Mouse (Mus musculus): Measurements from ENCODE around the gene Tardbp. TPM values are rescaled to one million over a fixed set of nuclear protein-coding genes. Genes with fewer than 3 reads are reported as not detected.

Gene Tardbp
- total RNA-seq, 1 experiment: 259 TPM

DNA sequence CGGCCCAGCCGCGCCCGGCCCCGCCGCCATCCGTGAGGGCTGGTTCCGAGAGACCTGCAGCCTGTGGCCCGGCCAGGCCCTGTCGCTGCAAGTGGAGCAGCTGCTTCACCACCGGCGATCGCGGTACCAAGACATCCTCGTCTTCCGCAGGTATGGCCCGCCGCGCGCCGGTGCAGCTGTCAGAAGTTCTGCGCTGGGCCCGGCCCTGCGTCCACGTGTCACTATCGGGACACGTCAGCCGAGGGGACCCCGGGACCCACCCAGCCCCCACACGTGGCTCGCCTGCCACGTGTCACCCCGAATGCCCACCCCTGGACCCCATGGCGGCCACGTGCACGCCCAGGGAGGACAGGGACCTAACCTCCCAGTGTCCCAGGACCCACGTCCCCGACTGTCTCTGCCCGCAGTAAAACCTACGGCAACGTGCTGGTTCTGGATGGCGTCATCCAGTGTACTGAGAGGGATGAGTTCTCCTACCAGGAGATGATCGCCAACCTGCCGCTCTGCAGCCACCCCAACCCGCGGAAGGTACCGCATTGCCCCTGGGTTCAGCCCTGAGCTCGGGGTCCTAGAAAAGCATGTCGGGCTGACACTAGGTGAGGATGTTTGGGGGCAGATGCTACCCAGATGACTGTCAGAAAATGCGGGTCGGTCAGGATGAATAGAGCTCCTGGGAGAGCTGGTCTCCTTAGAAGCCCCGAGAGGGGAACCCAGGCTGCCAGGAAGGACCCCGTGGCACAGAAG lies 35.0 kb downstream of the Tardbp start:
- TF ChIP-seq HCFC1 (IDR thresholded peaks at IDR 0.05; ENCODE audit: borderline replicate concordance, insufficient read depth, low read length) (no peak), CHD2 (IDR thresholded peaks at IDR 0.05; ENCODE audit: low read depth, low read length) (no peak), ZC3H11A (IDR thresholded peaks at IDR 0.05; ENCODE audit: borderline replicate concordance, low read depth, low read length) (no peak), MAFK (IDR thresholded peaks at IDR 0.05; ENCODE audit: insufficient read depth, low read depth, low read length) (no peak), ZNF384 (IDR thresholded peaks at IDR 0.05; ENCODE audit: low read depth, low read length) (no peak)
- peak overlapping the region; percentile 24 for H3K27ac ChIP-seq (ENCODE audit: insufficient read depth, low read depth, low read length, poor library complexity, severe bottlenecking)
- peak overlapping the region; percentile 86 for H3K9ac ChIP-seq (ENCODE audit: insufficient read depth, low read depth, low read length, poor library complexity, severe bottlenecking)
- no peaks in the 10 kb centered on the region for H3K9me3 ChIP-seq (ENCODE audit: control insufficient read depth, insufficient read depth, low read depth, low read length)
- in situ Hi-C loops (cut with MboI; ENCODE audit: low sequenced_read_pairs in 2 of 2, unreplicated experiment in 2 of 2): no loop called here
- H3K4me3 ChIP-seq (ENCODE audit: insufficient read depth in 1 of 2, low read depth in 1 of 2, low read length in 2 of 2, poor library complexity in 1 of 2, severe bottlenecking in 1 of 2): peak overlapping the region; percentile 84 to 97
- H3K36me3 ChIP-seq (ENCODE audit: control insufficient read depth, insufficient read depth, low read length, poor library complexity, severe bottlenecking): peaks cover 42% of the 10 kb centered on the region
- DNase-seq (ENCODE audit: low read depth, low spot score): no peak
- peaks cover 0 to 17% of the 10 kb centered on the region in 2 experiments; a peak in 1 of 4 replicates for H3K4me1 ChIP-seq (ENCODE audit: control insufficient read depth in 2 of 2, insufficient read depth in 2 of 2, low read length in 2 of 2, poor library complexity in 1 of 2)

GRCm38 (mm10) chr4:148591171-148591630 lies 35.6 kb downstream of the Tardbp start, which contains the start of gene Srm:
Srm (plus strand) TSS chr4:148591503.
- Histone ChIP-seq H3K4me1 (ENCODE audit: control insufficient read depth in 2 of 2, insufficient read depth in 2 of 2, low read length in 2 of 2, poor library complexity in 1 of 2) (peaks cover 0 to 17% of the 10 kb centered on the region in 2 experiments; a peak in 1 of 4 replicates), H3K27ac (ENCODE audit: insufficient read depth, low read depth, low read length, poor library complexity, severe bottlenecking) (peak within 1 kb of the TSS; percentile 24), H3K36me3 (ENCODE audit: control insufficient read depth, insufficient read depth, low read length, poor library complexity, severe bottlenecking) (peaks cover 36% of the 10 kb centered on the region), H3K4me3 (ENCODE audit: insufficient read depth in 1 of 2, low read depth in 1 of 2, low read length in 2 of 2, poor library complexity in 1 of 2, severe bottlenecking in 1 of 2) (peak within 1 kb of the TSS; percentile 84 to 97), H3K9ac (ENCODE audit: insufficient read depth, low read depth, low read length, poor library complexity, severe bottlenecking) (peak within 1 kb of the TSS; percentile 86), H3K9me3 (ENCODE audit: control insufficient read depth, insufficient read depth, low read depth, low read length) (no peaks in the 10 kb centered on the region)
- DNase-seq (ENCODE audit: low read depth, low spot score): peak; percentile 85
- in situ Hi-C loops (cut with MboI; ENCODE audit: low sequenced_read_pairs in 2 of 2, unreplicated experiment in 2 of 2): no loop called here
- TF ChIP-seq HCFC1 (IDR thresholded peaks at IDR 0.05; ENCODE audit: borderline replicate concordance, insufficient read depth, low read length): peak; percentile 54; the same call in 1 of the 2 replicates
- TF ChIP-seq ZNF384 (IDR thresholded peaks at IDR 0.05; ENCODE audit: low read depth, low read length): no peak
- peak; percentile 89 for TF ChIP-seq CHD2 (IDR thresholded peaks at IDR 0.05; ENCODE audit: low read depth, low read length)

DNA sequence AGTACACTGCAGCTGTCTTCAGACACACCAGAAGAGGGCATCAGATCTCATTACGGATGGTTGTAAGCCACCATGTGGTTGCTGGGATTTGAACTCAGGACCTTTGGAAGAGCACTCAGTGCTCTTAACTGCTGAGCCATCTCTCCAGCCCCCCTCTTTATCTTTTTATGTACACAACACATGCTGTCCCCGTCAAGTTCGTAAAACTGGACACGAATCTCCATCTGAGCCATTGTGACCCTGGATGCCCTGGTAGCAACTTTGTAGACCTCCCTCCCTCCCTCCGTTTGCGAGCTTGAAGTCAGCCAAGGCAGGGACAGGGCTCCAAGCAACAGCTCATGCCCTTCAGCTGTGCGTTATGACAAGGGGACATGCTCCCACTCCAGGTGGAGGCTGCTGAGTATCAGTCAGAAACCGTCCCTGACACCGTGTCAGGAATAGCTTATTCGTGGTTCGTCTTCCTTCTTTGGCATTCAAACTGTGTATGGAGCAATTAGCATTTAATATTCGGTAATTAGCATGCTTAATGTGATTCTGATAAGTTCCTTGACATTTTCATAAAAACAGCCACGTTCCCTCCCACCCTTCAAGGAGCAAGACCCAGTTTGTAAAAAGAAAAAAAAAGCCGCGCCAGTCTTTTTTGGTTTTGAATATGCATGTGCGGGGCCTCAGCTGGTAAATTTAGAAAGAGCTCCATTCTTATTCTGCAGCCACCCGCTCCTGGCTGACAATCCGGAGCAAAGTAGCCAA lies 36.2 kb downstream of the Tardbp start:
- H3K9ac ChIP-seq (ENCODE audit: insufficient read depth, low read depth, low read length, poor library complexity, severe bottlenecking): peak overlapping the region; percentile 70; the same call in 1 of the 2 replicates
- H3K27ac ChIP-seq (ENCODE audit: insufficient read depth, low read depth, low read length, poor library complexity, severe bottlenecking): peak overlapping the region; percentile 17; the same call in 1 of the 2 replicates
- H3K9me3 ChIP-seq (ENCODE audit: control insufficient read depth, insufficient read depth, low read depth, low read length): no peaks in the 10 kb centered on the region
- in situ Hi-C loops (cut with MboI; ENCODE audit: low sequenced_read_pairs in 2 of 2, unreplicated experiment in 2 of 2): no loop called here
- no peak for DNase-seq (ENCODE audit: low read depth, low spot score)
- peak overlapping the region; percentile 49 to 54 for H3K4me3 ChIP-seq (ENCODE audit: insufficient read depth in 1 of 2, low read depth in 1 of 2, low read length in 2 of 2, poor library complexity in 1 of 2, severe bottlenecking in 1 of 2)
- TF ChIP-seq CHD2 (IDR thresholded peaks at IDR 0.05; ENCODE audit: low read depth, low read length) (no peak), HCFC1 (IDR thresholded peaks at IDR 0.05; ENCODE audit: borderline replicate concordance, insufficient read depth, low read length) (no peak), MAFK (IDR thresholded peaks at IDR 0.05; ENCODE audit: insufficient read depth, low read depth, low read length) (no peak), ZC3H11A (IDR thresholded peaks at IDR 0.05; ENCODE audit: borderline replicate concordance, low read depth, low read length) (no peak), ZNF384 (IDR thresholded peaks at IDR 0.05; ENCODE audit: low read depth, low read length) (no peak; the same call in 1 of the 2 replicates)
- H3K4me1 ChIP-seq (ENCODE audit: control insufficient read depth in 2 of 2, insufficient read depth in 2 of 2, low read length in 2 of 2, poor library complexity in 1 of 2): peaks cover 0 to 17% of the 10 kb centered on the region in 2 experiments; a peak in 1 of 4 replicates
- peaks cover 30% of the 10 kb centered on the region for H3K36me3 ChIP-seq (ENCODE audit: control insufficient read depth, insufficient read depth, low read length, poor library complexity, severe bottlenecking)

GRCm38 (mm10) chr4:148589565-148589964 lies 37.3 kb downstream of the Tardbp start:
- no peak for TF ChIP-seq CHD2 (IDR thresholded peaks at IDR 0.05; ENCODE audit: low read depth, low read length)
- no peak for TF ChIP-seq HCFC1 (IDR thresholded peaks at IDR 0.05; ENCODE audit: borderline replicate concordance, insufficient read depth, low read length)
- no peak for TF ChIP-seq MAFK (IDR thresholded peaks at IDR 0.05; ENCODE audit: insufficient read depth, low read depth, low read length)
- TF ChIP-seq ZC3H11A (IDR thresholded peaks at IDR 0.05; ENCODE audit: borderline replicate concordance, low read depth, low read length): no peak
- TF ChIP-seq ZNF384 (IDR thresholded peaks at IDR 0.05; ENCODE audit: low read depth, low read length): no peak
- Histone ChIP-seq H3K9me3 (ENCODE audit: control insufficient read depth, insufficient read depth, low read depth, low read length) (no peaks in the 10 kb centered on the region), H3K4me1 (ENCODE audit: control insufficient read depth in 2 of 2, insufficient read depth in 2 of 2, low read length in 2 of 2, poor library complexity in 1 of 2) (peaks cover 0 to 17% of the 10 kb centered on the region in 2 experiments; a peak in 1 of 4 replicates), H3K27ac (ENCODE audit: insufficient read depth, low read depth, low read length, poor library complexity, severe bottlenecking) (no peak overlapping the region), H3K9ac (ENCODE audit: insufficient read depth, low read depth, low read length, poor library complexity, severe bottlenecking) (0 out of 2 replicates have a peak overlapping the region, but pooled peaks have one; percentile 34), H3K4me3 (ENCODE audit: insufficient read depth in 1 of 2, low read depth in 1 of 2, low read length in 2 of 2, poor library complexity in 1 of 2, severe bottlenecking in 1 of 2) (no peak overlapping the region), H3K36me3 (ENCODE audit: control insufficient read depth, insufficient read depth, low read length, poor library complexity, severe bottlenecking) (peaks cover 21% of the 10 kb centered on the region)
- in situ Hi-C loops (cut with MboI; ENCODE audit: low sequenced_read_pairs in 2 of 2, unreplicated experiment in 2 of 2): no loop called here
- no peak for DNase-seq (ENCODE audit: low read depth, low spot score)

Measured in ES-E14 (cell line).